Mouse (Mus musculus): ENCODE results near the gene Kcnk13.
"Not testable (repeated sequence)": the region's sequence is repeated elsewhere in the genome, so short reads cannot be mapped to it uniquely, and the experiment has no call there.

Gene Kcnk13

DNA sequence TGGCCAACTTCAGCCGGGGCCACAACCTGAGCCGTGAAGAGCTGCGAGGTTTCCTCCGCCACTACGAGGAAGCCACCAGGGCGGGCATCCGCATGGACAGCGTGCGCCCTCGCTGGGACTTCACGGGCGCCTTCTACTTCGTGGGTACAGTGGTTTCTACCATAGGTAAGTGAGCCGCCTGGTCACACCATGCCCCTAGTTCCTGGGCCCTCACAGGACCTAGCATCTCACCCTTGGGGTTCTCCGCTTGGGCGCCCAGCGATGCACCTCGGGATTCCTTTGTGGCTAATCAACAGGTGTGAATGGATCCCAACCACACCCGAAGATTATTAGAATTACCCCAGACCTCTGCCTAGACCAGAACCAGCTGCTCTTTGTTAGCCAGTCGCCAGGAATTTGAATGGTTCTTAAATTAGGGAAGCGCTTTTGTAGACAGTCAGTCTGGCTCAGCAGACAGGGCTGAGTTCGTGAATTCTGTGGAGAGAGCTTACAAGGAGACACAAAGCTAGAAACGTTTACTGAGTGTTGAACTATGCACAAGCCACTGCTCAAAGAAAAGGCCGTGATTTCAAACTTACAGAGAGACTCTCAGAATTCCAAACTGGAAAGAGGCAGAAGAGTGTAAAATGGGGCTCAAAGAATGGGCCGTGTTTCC, 1.9 kb downstream of the Kcnk13 start:
- no peak for DNase-seq

DNA sequence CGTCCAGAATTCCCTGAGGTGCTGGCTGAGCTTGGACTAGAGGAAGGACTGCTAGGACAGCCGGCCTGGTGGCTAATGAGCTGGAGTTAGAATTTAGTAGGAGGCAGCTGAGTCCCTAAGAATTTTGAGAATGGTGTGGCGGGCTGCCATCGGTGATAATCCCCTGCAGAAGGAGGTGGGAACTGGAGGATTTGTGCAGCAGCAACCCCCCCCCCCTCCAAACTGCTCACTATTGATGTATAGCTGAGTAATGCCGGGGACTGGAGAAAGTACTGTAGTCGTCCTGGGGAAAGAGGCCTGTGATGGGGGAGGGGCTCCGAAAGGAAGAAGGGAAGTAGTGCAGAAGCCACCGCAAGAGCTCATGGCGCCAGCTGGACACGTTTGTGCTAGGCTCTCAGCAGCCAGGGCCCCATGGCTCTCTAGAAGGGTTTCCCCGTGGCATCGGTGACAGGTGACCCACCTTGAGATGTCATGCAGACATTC, 2.6 kb downstream of the Kcnk13 start:
- peak; percentile 44 for DNase-seq

DNA sequence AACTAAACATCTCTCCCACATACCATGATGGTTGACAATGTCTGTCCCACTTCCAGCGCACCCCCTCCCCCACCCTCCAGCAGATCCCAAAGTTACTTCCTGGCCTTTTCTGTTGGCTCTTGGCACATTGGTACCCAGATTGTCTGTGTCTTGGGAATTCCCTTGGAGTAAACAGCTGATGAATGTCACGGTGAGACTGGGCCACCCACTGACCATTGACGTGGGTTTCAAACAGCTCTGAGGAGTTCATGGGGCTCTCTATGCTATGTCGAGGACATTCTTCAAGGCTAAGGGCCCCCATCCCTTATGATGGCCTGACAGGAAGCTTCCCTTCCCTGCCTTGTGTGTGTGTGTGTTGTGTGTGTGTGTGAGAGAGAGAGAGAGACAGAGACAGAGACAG, 5.6 kb downstream of the Kcnk13 start:
- DNase-seq: no peak

DNA sequence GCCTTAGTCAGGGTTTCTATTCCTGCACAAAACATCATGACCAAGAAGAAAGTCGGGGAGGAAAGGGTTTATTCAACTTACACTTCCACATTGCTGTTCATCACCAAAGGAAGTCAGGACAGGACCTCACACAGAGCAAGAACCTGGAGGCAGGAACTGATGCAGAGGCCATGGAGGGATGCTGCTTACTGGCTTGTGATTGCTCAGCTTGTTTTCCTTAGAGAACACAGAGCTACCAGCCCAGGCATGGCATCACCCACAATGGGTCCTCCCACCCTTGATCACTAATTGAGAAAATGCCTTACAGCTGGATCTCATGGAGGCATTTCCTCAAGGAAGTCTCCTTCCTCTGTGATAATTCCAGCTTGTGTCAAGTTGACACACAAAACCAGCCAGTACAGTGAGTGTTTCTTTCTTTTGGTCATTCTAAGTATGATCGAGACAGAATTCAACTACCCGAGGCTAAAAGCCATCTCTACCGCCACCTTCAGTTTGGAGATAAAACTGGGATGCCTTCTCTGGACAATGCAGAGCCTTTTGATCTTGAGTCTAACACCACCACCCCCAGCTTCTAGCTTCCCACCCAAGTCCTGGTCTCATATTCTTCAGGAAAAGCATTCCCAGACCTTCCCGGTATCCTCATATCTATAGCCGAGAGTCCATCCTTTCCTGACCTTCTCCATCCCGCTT, 7.1 kb downstream of the Kcnk13 start:
- DNase-seq: not testable (repeated sequence)

DNA sequence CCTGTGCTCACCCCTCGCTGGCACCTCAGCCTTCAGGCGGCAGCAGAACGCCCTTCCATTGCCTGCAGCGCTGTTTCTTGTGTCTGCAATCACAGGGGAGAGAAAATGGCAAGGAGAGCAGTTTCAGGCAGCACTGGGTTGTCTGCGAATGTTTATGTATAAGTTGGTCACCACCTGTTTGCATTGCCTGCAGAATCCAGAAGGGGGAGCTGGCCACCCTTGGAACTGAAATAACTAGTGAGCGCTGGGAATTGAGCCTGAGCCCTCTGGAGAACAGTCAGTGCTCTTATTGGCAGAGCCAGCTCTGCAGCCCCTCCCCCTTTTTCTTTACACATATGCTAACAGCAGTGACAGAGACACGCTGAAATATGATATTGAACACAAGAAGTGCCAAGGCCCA, 8.5 kb downstream of the Kcnk13 start:
- no peak for DNase-seq

DNA sequence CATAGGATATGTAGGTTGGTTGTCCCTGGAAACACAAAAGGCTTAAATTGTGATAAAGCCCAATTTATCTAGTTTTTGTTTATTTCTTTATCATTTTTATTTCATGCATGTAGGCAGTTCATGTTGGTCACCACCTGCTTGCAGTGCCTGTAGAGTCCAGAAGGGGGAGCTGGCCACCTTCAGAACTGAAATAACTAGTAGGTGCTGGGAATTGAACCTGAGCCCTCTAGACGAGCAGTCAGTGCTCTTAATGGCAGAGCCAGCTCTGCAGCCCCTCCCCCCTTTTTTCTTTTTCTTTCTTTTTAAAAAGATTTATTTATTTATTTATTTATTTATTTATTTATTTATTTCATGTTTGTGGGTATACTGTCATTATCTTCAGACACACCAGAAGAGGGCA, 9.4 kb downstream of the Kcnk13 start:
- DNase-seq: no peak

DNA sequence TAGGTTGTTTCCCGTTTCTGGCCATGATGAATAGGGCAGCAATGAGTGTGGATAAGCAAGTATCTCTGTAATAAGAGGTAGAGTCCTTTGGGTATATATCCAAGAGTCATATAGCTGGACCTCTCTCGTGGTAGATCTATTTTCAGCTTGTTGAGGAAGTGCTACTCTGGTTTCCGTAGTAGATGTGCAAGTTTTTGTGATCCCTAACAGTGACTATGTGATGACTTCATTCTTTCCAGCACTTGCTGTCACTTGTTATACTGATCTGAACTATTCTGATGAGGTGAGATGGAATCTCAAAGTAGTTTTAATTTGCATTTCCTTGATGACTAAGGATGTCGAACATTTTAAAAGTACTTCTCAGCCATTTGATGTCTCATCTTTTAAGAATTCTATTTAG, 15.2 kb downstream of the Kcnk13 start:
- no peak for DNase-seq

DNA sequence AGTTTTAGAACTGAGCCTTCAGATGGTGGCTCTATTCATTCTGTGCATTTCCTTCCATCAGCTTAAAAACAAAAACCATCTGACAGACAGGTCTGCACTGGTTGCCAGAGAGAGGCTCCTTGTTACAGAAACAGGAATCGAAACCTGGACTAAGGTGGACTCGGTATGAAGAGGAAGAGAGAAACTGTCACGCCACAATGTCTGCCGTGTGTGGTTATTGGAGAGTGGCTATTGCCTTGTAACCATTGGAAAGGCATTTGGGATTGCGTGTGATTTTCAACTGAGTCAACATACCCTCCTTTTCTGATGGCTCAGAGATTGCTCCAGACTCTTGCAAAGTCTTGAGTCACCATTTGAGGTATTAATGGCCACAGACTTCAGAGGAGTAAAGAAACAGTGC, 22.5 kb downstream of the Kcnk13 start:
- no peak for DNase-seq

DNA sequence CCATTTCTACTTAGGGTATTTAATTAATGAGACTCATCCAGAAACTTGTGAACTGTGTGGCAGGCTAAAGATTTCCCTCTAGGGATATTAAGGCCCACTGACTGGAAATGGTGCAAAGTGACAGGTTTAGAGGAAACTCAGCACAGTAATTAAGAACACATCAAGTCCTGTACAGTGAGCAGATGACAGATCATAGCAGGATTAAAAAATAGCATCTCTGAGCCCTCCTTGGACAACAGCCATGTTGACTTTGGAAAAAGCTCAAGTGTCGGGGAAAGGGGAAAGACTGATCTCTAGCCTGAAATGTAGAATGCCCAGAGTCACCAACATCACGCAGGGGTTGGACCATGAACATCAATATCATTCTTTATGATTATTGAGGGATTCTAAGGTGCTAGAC, 23.8 kb downstream of the Kcnk13 start:
- DNase-seq: peak; percentile 44

DNA sequence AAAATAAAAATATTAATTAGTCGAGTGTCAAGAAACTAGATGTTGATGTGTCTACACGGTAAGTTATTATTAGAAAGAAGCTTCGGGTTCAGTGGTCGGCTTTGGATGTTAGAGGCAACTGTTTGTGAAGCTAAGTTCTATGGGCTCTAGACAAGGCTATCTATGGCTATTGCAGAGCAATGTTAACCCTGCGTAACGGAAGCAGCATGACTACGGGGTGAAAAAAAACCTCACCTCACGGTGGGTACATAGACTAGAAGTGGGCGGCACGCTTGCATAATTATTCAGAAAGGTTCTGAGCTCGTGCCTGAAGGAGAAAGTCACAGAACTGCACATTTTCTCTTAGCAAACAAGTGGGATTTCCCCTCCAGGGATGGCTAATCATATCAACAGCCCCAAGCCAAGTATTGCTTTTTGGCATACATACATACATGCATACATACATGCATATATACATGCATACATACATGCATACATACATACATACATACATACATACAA, 28.1 kb downstream of the Kcnk13 start:
- no peak for DNase-seq

DNA sequence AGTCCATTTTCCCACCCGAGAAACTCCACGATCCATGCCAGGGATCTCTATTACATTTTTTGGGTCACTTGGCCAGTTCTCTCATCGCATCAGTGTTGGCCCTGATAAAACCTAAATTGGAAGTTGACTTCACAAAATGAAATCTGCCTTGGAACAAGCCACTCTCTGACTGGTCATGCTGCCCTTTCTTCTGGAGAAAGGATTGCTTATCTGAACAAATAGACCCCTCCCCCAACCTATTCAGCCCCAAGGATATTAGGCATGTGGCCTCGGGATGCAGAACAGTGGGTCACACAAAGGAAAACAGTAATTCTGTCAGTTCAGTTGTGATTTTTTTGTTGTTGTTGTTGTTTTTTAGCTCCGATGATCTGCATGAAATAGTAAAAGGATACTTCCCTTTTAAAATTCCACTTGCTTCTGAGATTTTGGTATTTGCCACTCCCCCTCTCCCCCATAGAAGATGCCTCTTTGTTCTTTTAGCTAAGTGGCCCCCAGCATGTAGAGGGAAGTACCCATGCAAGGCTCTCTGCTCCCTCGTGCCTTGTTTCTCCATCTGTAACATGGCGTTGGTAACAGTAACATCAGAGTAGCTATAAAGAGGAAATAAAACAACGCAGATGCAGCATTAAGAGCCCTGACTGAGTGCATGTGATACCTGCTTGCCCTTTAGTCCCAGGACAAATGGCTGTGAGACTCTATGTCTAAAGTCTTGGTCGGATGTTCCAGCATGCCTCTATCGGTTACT, 29.0 kb downstream of the Kcnk13 start:
- DNase-seq: no peak

DNA sequence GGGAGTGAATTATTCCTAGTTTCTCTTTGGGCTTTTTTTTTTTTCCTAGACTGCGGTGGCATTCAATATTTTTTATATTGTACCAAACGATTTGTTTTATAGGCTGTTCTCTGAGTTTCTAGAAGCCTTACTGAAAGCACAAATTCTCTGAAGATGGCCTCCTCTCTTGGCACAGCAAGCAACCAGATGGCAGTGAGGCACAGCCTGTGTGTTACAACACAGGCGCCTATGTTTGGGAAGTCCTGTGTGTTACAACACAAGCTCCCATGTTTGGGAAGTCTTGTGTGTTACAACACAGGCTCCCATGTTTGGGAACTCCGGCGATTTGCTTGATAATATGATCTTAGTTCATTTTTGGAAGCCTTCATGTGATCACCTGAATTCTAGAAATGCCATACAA, 31.7 kb downstream of the Kcnk13 start:
- DNase-seq: peak; percentile 23

DNA sequence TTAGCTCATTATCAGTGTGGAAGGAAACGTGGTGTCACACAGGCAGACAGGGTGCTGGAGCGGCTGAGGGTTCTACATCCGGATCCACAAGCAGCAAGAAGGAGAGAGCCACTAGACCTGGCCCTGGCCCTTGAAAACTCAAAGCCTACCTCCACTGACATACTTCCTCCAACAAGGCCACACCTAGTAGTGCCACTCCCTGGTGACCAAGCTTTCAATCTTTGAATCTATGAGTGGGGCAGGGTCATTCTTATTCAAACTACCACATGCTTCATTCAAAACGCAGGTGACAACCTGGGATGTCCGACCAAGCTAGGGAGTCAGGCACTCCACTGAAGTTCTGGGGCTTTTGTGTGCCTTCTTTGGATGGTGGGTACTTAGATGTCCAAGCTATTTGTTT, 35.4 kb downstream of the Kcnk13 start:
- no peak for DNase-seq

DNA sequence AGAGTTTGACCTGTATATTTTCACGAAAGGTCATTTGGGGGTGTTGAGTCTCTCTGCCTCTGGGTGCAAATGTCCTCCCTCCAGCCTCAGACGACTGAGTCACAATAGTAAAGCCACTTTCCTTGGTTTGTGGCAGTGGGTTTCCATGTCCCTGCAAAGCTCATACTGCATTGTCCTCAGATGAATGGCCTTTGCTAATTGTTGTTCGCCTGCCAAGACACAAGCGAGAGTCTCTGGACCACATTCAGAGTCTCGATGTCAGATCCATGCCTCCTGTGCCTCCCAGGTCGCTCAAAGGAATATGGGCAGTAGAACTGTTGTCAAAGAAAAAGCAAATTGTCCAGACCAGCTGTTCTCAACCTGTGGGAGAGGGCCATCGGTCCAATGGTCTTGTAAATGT, 36.1 kb downstream of the Kcnk13 start:
- no peak for DNase-seq

DNA sequence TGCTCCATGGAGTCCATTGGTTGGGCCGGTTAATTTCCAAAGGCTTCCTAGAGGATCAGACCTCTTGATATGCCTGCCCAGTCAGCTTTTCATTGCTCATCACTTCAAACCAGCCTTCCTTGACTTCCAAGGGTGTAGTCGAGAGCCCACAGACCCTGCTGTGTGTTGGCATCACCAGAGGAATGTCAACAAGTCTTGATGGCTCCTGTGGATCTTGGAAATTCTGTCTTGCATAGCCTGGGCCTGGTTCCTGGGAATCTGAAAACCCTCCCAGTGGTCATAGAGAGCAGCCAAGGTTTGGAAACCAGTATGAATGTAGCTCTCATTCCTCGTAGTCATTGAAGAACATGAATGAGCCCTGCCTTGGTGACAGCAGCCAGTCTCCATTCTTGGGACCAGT, 36.9 kb downstream of the Kcnk13 start:
- DNase-seq: no peak

DNA sequence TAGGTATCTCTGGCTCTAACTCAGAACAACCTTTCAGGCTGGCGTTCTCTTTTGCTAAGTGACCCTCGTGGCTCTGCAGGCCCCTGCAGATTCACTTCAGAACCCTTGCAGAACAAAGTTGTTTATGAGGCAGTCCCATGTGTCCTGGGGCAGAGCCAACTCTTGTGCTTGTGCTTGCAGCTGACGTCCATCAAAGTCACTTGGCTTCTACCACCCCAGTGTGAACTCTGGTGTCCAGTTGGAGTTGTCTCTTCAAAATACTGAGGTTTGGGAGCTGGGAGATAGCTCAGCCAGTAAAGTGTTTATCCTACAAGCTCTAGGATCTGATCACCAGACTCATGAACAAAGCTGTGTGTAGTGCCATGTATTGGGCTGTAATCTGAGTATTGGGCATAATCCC, 37.6 kb downstream of the Kcnk13 start:
- DNase-seq: peak; percentile 88

DNA sequence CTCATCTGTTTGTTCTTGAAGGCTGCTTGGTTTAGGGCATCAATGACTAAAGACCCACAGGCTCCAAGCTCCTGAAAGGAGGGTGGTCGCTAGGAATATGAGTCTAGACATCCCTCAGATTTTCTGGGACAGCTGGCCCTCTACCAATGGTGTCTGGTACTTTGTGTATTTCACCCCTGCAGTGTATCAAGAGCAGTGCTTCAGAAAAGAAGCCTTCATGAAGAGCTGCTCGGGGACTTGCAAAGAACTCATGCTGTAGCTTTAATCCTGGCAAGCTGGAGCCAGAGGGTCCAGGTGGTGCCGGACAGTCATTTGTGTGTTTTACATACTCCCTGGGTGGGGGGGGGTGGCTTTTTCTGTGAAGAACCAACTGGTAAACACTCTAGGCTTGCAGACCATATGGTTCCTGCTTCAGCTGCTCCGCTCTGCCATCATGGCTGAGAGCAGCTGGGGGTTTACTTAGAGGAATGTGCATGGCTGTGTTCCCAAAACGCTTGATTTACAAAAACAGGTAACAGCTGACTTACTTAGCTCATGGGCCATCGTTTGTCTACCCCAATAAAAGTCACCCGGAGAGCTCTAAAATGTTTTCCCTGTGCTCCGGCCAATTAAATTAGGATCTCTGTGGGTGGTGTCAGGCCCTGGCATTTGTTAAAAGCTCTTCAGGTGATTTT, 38.8 kb downstream of the Kcnk13 start:
- DNase-seq: peak; percentile 14

DNA sequence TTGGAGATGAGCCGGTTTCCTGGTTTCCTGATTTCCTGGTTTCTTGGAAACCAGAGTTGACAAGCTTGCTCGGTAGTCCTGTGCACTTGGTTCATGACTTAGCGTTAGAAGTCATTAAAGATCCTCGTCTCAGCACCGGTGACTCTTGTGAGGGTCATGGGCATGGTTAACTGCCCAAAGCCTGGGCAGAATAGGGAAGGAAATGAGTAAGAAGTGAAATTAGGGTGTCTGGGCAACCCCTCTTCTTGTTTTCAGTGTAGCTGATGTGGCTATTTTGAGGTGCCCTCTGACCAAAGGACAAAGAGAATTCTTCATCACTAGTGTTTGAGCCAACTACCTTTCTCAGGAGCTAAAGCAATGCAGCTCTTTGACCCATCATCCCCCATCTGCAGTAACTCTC, 41.0 kb downstream of the Kcnk13 start:
- DNase-seq: no peak

DNA sequence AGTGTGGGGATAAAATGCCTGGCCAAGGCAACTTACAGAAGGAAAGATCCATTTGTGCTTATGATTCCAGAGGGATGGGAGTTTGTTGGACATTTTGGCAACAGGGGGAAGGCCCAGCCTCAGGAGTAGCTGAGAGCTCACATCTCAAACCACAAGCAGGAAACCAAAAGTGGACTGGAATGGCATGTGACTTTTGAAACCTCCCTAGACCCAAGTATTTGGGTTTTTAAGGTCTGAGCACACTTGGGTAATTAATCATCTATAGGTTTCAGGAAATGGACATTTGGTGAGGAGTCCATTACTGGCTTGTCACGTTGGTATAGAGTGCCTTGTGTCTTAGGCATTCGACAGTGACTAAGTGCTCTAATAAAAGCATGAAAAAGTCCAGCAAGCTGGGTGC, 42.4 kb downstream of the Kcnk13 start:
- no peak for DNase-seq

DNA sequence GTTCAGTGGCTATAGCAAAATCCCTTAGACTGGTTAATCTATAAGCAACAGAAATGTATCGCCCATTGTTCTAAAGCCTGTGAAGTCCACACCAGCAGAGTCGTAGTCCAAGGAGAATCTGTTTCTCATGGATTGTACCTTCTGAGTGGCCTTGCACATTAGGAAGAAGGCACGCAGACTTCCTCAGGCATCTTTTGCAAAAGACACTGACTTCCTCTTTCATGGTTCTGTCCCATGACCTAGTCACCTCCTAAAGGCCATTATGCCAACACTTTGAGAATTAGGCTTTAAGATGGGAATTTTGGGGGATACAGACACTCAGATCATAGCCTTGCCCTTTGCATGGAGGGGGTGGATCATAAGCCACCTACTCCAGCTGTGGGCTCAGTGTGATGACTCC, 48.5 kb downstream of the Kcnk13 start:
- DNase-seq: no peak

DNA sequence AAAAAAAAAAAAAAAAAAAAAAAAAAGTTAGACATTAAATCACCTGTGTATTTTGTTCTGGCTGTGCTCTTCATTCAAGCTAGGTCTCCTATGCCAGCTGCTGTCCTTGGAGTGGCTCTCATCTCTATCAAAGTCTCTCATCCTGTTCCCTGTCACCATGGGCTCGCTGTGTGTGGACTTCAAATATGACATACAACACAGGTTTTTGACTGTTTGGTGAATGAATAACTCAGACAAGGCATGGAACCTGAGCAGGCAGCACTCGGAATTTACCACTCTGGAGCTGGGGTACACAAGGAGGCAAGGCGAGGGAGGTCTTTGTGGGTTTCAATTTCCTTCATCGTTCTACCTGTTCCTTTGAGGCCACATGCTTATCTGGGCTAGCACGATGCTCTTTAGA, 50.8 kb downstream of the Kcnk13 start:
- DNase-seq: no peak

DNA sequence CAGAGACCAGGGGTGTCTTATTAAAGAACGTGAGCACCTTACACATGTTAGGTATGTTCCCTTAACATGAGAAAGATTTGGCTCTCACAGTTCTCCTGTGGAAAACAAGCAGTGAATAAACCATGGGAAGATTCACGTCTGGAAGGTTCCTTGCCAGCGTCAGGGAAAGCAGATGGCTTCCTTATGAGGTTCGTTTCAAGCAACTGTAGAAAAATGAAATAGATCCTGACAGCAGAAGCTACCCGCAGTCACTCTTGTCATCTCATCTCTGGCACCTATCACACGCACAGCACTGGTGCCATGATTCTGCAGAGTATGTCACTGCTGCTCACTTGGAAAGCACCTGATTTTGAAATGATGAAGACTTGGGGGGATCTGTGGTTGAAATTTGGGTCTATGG, 53.4 kb downstream of the Kcnk13 start:
- no peak for DNase-seq

DNA sequence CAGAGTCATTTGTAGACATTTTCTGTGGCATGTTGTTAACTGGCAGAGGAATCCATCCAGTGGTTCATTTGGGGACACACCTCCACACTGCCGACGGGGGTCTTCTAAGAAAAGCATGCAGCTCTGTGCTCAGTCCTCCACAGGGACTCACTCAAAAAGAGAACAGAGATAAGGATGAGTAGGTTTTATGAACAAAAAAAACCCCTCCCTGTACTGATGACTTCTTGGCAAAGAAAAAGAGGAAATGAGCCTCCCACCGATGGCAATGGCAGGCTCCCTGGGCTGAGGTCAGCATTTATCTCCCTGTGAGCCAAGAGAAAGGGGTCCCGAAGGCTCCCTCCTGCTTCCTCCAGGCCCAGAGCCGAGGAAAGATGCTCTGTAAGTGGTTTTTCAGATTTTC, 58.2 kb downstream of the Kcnk13 start:
- DNase-seq: no peak
